Mouse (Mus musculus) embryo, embryonic 10.5 days (tissue): ENCODE data around the gene Stk38l.
"Not testable (repeated sequence)": the region's sequence is repeated elsewhere in the genome, so short reads cannot be mapped to it uniquely, and the experiment has no call there.

Experiments
- DNase-seq: peaks from one replicate; pipeline ENCODE4 v3.0.0-alpha.2; 2015; ENCODE audit warnings: low spot score

The Stk38l gene

DNA sequence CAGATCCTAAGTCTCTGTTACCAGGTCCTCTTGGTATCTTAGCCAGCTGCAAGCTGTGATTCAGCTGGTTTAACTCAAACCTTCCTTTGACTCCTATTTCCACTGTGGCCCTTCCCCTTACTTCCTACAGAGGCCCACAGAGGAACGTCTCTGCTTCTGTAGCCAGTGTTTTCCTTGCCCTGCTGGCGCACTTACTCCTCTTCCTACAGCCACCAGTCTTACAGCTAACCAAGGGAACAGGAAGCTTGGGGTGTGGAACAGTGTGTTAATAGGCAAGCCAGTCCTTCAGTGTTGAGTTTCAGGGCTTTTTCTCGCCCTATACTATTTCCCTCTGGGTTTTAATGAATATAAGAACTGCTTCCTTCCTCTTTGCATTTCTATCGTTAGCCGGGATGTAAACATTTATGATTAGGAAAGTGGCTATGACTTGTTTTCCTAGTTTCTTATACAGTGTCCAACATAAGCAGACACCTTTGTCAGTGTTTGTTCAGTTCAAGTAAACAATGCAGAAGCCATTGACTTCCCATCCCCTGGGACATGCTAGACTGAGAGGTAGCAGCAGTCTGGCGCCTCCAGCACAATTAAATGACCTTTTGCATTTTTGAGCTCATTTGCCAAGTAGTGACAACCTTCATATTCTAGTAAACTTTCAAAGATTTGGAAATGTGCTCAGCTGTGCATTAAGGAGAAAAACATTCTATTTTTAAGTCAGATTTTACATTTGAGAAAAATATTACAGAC is 45.4 kb downstream of the Stk38l start:
- no peak for DNase-seq

DNA sequence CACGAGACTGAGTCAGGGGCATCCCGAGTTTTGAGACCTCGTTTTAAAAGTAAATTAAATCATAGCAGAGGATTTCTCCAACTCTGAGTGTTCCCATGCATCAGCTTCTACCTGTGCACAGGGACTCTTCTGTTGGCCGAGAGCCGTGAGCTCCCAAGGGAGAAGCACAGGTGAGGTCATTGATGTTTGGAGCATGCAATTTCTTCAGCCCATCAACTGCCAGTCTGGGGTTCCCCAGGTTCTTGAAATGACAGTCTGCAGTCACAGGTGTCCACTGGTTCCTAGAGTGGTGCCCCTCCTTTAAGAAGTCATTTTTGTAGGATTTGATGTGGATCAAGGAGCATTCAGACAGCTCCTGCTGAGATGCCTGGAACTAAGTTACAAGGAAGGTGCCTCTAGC is 46.0 kb downstream of the Stk38l start:
- no peak for DNase-seq

DNA sequence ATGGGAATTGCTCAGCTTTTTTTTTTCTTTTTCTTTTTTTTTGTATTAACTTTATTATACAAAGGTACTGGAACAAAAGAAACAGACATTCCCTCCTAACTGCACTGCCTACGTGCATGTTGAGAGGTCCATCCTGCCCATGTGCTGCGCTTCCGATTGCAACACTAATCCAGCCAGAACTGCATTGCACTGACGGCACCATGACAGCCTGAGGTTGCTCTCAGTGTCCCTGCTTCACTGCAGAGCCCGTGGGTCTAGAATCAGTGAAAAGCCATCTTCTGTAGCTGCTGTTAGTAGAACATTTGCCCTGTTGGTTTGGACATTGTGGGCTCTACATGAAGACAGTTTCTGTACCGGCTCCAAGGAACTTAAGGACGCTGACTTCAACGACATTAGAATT is 51.1 kb downstream of the Stk38l start:
- DNase-seq: not testable (repeated sequence)

DNA sequence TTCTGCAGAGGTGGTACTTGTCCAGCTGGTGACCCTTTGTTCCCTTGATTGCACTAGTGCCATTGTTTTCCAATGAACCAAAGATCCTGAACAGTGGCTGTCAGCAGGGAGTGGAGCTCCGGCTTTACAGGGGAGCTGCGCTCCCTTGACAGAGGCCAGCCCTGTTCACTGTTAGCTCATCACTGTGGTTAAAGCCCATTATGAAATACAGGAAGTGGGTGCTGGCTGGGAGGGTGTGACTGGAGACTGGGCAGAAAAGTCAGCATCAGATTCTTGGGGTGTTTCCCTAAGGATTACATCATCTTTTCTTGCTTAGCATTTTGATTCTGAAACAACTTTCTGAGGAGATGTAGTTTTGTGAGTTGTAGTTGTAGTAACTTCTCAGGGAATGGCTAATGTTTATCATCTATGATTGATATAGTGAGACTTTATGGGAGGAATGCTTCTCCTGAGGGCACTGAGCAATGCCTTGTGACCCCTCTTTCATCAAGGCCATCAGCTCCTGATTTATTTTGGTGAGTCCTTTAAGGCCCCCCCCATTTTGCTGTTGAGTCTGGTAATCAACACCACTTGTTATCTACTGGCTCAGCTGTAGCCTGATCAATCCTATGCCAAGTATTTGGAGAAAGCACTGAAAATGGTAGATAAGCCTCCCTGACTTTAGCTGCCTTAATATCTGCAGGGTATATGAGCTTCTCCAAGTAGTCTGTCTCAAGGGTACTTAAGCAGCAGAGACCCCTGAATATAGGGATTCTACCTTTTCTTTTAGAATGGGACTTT is 52.0 kb downstream of the Stk38l start:
- no peak for DNase-seq

DNA sequence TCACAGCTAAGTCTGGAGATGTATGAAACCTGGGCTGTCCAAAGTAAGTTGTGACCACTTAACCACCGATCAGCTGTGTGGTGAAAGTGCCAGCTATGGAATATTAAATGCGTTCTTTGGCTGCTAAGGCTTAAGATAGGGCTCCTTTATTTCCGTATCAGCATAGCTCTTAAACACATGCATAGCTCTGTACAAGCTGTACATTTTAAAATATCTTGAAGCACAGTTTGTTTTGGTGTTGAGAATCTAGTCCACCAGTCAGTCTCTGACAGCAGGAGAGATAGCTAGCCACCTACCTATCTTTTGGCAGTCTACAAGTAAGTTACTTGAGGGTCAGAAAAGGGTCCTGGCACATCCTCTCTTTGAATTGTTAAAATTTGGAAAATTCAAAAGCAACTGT is 53.3 kb downstream of the Stk38l start:
- DNase-seq: no peak

DNA sequence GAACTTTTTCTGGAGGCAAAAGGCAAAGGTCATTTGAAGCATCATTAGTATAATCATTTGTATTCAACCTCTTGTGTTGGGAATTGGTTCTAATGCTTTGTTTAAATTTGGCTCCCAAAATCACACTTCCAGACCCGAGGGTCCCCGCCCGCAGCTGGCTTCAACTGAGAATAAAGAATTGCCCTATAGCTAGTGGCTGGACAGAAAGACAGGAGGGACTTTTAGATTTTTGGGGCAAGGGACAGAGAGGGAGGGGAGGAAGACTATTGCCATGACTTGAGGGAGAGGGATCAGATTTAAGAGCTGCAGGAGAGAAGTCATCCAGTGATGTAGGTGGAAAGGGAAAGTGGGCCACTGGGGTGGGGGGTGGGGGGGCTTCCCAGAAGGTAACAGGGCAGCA is 56.8 kb downstream of the Stk38l start:
- no peak for DNase-seq

DNA sequence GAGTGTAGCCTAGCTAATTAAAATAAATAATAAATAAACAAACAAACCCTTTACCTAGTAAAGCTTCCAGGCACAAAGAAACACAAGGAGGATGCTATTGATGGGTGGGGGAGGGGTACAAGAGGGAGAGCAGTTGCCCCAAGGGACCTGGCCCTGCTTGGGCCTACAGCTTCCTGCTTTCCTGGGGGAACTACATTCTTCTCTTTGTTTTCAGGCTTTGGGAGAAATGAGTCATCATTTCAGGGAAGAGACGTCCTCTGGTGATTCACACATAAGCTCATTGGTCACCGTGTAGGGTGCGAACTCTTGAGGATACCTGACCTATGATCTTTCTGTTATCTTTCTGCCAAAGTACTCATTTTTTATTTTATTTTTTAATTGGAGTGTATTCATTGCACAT is 68.7 kb downstream of the Stk38l start:
- DNase-seq: no peak

DNA sequence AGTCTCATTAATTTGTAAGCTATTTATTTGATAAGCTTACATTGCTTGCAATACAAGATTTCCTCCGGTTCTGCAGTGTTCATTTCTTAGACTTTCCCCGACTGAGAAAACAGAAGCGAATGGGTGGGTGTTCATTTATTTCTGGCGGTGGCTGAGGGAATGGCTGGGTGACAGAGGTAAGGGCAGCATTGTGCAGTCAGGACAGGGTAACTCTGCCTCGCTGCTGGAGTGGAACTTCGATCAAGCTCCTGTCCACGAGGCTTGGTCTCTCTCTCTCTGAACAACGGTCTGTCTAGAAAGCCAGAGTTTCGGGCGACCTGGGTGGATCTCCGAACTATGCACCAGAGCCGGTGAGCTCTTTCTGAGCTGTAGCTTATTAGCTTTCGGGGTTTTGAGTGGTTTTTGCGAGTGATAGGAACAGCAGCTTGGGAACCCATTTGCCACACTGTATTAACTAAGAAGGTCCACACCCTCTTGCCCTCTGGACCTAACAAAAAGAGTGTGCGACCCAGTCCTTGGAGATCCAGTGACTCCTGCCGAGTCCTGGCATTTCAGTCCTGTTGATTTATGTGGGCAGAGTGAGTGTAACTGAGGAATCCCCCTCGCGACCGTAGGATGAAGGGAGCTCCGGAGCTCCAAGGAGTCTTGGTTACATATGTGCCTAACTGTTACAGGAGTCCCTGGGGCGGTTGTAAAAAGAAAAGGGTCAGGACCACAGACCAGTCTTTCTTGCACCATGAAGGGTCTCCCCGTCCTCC is 70.5 kb downstream of the Stk38l start:
- no peak for DNase-seq

DNA sequence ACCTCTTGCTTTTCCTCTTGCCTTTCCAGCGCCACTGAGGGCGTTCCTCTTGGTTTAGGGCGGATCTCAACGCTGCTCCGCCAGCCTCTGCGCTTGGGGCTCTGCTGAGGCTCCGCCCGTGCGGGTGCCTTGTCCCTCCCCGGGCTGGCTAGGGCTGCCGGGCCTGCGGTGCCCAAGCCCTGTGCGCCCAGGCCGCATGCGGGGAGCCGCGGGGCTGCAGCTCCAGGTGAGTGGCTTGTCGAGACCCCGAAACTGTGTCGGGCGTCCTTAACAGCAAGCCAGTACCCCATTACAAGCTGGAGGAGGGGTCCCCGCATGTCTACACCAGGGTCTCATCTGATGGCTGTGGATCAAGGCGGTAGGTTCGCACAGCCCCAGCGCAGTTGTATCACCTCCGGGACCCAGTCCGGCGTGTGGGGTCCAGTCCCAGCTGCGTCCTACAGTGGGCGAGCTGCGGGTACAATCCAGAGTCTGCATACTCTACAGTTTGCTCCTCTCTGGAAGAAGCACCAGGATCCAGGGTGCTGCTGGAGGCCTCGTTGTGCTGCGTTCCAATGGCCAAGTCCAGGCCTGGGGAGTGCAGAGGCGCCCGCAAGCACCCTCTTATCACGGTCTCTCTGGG is 71.2 kb downstream of the Stk38l start, which contains the start of gene Arntl2:
TSS of gene Arntl2 (plus strand) at position 132 of the 622 bp plus-strand sequence.
- DNase-seq: peak; percentile 89

DNA sequence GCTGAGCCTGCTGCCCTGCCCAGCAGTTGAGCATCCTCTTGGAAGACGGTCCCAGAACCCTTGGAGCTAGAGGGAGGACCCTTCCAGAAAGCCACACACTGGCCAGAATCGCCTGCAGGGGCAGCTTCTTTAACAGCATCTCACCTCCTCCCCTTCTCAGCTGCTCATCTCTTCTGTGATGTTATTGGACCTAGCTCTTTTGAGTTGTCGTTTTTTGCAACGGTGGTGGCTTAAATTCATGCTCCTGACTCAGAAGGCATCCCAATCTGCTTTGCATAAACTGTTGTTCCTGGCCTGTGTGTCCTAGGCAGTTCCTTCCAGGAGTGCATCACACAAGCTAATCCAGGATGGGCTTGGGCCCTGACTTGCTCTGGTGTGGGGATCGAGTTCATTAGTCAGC is 72.7 kb downstream of the Stk38l start:
- DNase-seq: no peak

DNA sequence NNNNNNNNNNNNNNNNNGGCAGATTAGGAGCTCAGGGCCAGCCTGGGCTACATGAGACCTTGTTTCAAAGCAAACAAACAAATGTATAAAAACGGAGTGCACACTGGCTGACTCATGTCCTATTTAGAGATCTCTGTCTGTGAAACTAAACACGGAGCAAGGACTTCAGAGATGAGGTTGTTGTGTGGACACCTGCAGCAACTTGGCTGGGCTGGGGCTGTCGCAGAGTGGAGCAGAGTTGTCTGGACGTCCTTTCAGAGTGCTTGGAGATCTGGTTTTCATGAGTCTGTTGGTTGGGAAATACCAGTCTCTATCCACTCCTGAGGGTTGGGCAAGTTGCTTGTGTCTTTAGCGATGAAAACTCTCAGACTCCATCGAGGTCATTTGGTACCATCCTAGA is 85.2 kb downstream of the Stk38l start:
- DNase-seq: no peak

DNA sequence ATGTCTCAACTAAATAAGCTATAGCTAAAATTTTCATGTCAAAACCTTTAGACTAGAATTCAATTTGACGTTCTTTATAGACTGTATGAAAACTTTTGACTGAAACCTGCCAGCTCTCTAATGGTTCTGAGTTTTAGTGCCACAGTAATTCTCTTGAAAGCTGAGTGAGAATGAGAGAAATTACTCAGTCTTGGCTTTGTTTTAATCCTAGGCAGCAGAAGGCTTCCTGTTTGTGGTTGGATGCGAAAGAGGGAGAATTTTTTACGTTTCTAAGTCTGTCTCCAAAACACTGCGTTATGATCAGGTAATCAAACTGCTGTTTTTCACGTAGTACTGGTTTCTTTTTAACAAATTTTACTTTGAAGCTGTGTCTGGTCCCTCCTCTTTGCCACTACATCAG is 88.2 kb downstream of the Stk38l start:
- no peak for DNase-seq

DNA sequence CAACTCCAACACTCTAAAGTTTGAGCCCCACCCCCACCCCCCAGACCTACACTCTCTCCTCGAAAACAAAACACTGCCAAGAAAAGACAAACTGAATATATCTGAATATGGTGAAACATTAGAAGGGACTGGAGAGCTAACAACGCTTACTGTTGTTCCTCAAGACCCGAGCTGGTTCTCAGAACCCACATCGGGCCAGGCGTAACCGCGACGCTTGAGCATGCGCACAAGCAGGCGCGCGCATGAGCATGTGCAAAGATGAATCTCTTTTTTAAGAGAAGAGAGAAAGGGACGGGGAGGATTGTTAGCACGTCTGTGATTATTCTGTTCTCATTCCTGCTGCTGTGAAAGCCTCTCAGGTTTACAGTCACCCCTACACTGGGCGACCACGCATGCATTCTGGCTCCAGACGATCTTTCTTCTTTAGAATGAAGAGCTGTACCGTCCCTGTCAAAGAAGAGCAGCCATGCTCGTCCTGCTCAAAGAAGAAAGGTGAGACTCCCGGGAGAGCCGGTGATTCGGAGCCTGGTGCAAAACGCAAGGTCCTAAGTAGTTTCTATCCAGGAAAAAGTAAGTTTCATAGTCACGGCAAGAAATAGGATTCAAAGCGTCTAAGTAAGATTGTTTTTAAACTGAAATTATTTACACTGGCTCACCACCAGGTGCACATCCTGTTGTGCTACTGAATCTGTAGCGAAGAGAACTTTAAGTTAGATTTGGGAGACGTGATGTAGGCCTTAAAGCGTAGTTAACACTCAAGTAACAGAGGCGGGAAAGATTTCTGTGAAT is 95.6 kb downstream of the Stk38l start:
- DNase-seq: no peak

DNA sequence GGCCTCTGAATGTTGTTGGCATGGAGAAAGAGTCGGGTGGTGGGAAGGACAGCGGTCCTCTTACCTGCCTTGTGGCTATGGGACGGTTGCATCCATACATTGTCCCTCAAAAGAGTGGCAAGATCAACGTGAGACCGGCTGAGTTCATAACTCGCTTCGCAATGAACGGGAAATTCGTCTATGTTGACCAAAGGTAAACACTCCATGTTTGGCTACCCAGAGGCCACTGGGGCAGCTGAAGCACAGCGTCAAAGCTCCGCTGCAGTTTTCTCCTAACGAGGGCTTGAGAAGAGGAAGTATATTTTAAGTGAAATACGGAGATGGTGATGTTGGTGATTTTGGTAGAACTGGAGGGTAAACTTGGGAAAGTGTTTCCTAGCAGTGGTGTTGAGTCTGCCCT is 97.2 kb downstream of the Stk38l start:
- DNase-seq: no peak

DNA sequence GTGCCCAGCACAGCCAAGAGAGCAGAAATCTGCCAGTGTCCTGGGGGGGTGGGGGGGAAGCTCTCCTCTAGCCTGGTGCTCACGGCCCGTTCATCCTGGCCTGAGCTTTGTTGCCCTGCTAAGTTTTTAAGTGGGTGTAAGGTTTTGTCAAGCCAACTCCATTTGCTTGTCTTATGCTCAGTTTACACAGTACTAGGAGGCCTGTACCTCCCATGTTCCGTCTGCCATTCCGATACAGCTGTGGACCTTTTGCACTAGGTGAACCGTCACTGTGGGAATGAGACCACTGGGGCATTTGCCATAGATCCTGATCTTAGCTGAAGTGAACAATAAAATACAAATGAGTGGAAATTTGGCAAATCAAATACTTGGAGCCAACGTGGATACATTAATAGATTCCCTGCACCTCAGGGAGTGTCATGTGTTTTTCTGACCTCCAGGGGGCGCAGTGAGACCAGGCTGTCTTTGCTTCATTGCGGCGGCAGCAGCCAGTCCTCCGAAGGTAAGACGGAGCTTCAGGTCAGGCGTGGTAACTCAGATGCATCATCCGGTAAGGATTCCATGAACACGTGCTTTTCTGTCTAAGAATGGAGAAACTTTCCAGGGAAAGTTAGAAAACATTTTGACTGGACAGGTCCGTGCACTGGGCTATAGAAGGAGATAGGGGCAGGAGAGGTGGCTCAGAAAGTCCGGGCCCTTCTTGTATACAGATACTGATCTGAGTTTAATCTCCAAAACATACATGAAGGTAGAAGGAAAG is 100.1 kb downstream of the Stk38l start:
- peak; percentile 80 for DNase-seq

DNA sequence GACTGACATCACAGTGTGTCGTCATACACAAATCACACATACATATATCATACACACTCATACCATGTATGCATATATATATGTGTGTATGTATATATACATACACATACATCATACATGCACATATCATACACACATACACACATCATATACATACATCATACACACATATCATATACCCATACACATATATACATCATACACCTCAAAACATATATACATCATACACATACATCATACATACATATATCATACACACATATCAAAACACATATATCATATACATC is 100.6 kb downstream of the Stk38l start:
- no peak for DNase-seq
